Mouse (Mus musculus): ENCODE data around the gene Senp5. TPM values are rescaled to one million over a fixed set of nuclear protein-coding genes. Genes with fewer than 3 reads are reported as not detected.

The Senp5 gene
- polyA plus RNA-seq, 1 experiment from 2014 or later, result 5.5 TPM

GRCm38 (mm10) chr16:31935091-31935979 is 67.8 kb downstream of the Senp5 start:
- Histone ChIP-seq H3K27me3 (replicated peaks; ENCODE audit: insufficient read depth, low read length) (peaks cover 23% of the 10 kb centered on the region; the same call in 1 of the 2 replicates), H3K9ac (replicated peaks; ENCODE audit: low read depth) (no peak overlapping the region)

DNA sequence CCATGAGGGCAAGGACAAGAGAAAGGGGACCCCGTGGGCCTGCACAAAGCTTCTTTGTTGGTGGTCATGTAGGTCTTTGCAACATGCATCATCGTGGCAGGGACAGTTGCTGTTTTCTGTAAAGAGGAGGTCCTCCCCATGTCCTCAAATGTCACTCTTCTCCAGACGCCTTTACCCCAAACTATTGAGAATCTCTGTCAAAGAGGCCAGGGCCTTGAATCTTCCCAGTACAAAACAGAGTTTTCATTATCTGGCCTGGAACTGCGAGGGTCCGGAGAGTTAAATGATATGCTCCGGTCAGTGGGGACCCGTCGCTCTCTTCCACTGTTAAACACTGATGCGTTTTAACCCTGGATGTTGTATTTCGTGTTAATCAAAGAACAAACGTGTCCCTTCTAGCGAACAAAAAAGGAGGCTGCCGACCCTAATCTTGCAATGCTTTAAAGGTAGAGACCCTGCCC is 68.5 kb downstream of the Senp5 start:
- Histone ChIP-seq H3K36me3 (ENCODE audit: insufficient read depth, low read length) (no peaks in the 10 kb centered on the region), H3K27me3 (replicated peaks; ENCODE audit: insufficient read depth, low read length) (peaks cover 23% of the 10 kb centered on the region; the same call in 1 of the 2 replicates), H3K27ac (ENCODE audit: low read length) (no peak overlapping the region), H3K4me1 (ENCODE audit: insufficient read depth, low read depth, low read length) (peaks cover 11% of the 10 kb centered on the region; the same call in 1 of the 2 replicates), H3K9ac (replicated peaks; ENCODE audit: low read depth) (no peak overlapping the region), H3K4me2 (replicated peaks; ENCODE audit: low read depth, low read length) (peak overlapping the region; percentile 36; the same call in 1 of the 2 replicates), H3K4me3 (ENCODE audit: low read depth, low read length) (0 out of 2 replicates have a peak overlapping the region, but pooled peaks have one; percentile 14), H3K9me3 (ENCODE audit: low read length) (no peaks in the 10 kb centered on the region)
- ATAC-seq (no peak), DNase-seq (ENCODE audit: low spot score) (no peak)
- TF ChIP-seq EP300 (IDR thresholded peaks at IDR 0.05) (no peak), CTCF (IDR thresholded peaks at IDR 0.05) (no peak)
- WGBS, result 34% methylated on average over 13 of the region's 13 CpGs

More at GRCm38 (mm10) chr16:31935091-31935979, 67.8 kb downstream of the Senp5 start:
- WGBS, result 6% methylated on average over 36 of the region's 36 CpGs
- Histone ChIP-seq H3K9me3 (ENCODE audit: low read length) (no peaks in the 10 kb centered on the region), H3K4me3 (ENCODE audit: low read depth, low read length) (0 out of 2 replicates have a peak overlapping the region, but pooled peaks have one; percentile 14), H3K4me2 (replicated peaks; ENCODE audit: low read depth, low read length) (peak overlapping the region; percentile 36), H3K36me3 (ENCODE audit: insufficient read depth, low read length) (no peaks in the 10 kb centered on the region), H3K4me1 (ENCODE audit: insufficient read depth, low read depth, low read length) (peaks cover 11% of the 10 kb centered on the region; the same call in 1 of the 2 replicates), H3K27ac (ENCODE audit: low read length) (no peak overlapping the region)
- DNase-seq (ENCODE audit: low spot score) (peak; percentile 18), ATAC-seq (no peak)
- TF ChIP-seq EP300 (IDR thresholded peaks at IDR 0.05) (no peak), CTCF (IDR thresholded peaks at IDR 0.05) (no peak)

GRCm38 (mm10) chr16:31933751-31934549 is 69.1 kb downstream of the Senp5 start, which contains the start of gene Pigz:
Gene Pigz (plus strand): TSS chr16:31933851.
- peaks cover 23% of the 10 kb centered on the region; the same call in 1 of the 2 replicates for H3K27me3 ChIP-seq (replicated peaks; ENCODE audit: insufficient read depth, low read length)
- peak; percentile 33 for DNase-seq (ENCODE audit: low spot score)
- 11% methylated on average over 42 of the region's 42 CpGs for WGBS

DNA sequence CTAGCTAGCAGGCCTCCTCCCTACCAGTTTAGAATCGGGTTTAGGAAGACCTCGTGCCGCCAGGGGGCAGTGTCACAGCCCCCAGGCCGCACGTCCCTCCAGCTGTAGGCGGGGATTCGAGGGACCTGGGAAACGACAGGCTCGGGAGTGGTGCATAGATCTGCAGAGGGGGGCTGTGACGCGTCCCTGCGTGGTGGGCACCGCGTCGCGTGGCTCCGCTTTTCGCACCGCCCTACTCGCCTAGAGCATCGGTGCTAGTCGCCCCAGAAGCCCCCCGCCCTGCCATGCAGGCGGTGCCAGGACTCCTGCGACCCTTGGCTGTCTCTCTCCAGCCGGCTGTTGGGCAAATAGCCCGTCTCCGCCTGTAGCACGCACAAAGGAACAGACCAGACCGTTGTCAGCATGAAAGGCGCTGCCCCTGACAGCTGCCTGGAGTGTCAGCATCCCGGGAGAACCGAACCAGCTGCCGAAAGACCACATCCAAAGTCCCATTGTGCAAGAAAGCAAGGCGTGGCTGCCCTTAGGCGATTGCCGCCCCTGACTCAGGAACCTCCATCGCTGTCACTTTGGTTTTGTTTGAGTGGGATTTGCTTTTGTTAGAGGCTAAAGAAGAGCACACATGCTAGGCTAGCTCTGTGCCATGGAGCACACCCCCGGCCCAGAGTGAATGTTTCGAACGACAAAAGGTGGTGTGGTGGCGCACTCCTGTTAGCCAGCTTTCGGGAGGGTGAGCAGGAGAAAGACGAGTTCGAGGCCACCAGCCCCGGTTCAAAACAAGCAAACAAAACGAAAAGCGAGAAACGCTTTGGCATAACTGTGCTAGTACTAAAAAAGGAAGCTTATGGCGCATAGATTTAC is 70.0 kb downstream of the Senp5 start:
- peaks cover 11% of the 10 kb centered on the region; the same call in 1 of the 2 replicates for H3K4me1 ChIP-seq (ENCODE audit: insufficient read depth, low read depth, low read length)
- ATAC-seq (peak; percentile 95), DNase-seq (ENCODE audit: low spot score) (peak; percentile 96)
- H3K27me3 ChIP-seq (replicated peaks; ENCODE audit: insufficient read depth, low read length), result peaks cover 23% of the 10 kb centered on the region; the same call in 1 of the 2 replicates
- H3K27ac ChIP-seq (ENCODE audit: low read length), result peak overlapping the region; percentile 51; the same call in 1 of the 2 replicates
- H3K9ac ChIP-seq (replicated peaks; ENCODE audit: low read depth), result peak overlapping the region; percentile 32
- under 1% methylated on average over 50 of the region's 50 CpGs for WGBS
- TF ChIP-seq CTCF (IDR thresholded peaks at IDR 0.05) (peak; percentile 92), EP300 (IDR thresholded peaks at IDR 0.05) (no peak)
- peak overlapping the region; percentile 51 for H3K4me3 ChIP-seq (ENCODE audit: low read depth, low read length)
- H3K4me2 ChIP-seq (replicated peaks; ENCODE audit: low read depth, low read length), result peak overlapping the region; percentile 94
- H3K9me3 ChIP-seq (ENCODE audit: low read length), result no peaks in the 10 kb centered on the region
- no peaks in the 10 kb centered on the region for H3K36me3 ChIP-seq (ENCODE audit: insufficient read depth, low read length)

More at GRCm38 (mm10) chr16:31933751-31934549, 69.1 kb downstream of the Senp5 start, which contains the start of gene Pigz:
- H3K9me3 ChIP-seq (ENCODE audit: low read length), result no peaks in the 10 kb centered on the region
- peaks cover 11% of the 10 kb centered on the region; the same call in 1 of the 2 replicates for H3K4me1 ChIP-seq (ENCODE audit: insufficient read depth, low read depth, low read length)
- H3K4me3 ChIP-seq (ENCODE audit: low read depth, low read length), result peak within 1 kb of the TSS; percentile 51
- ATAC-seq, result no peak
- H3K36me3 ChIP-seq (ENCODE audit: insufficient read depth, low read length), result no peaks in the 10 kb centered on the region
- peak within 1 kb of the TSS; percentile 94 for H3K4me2 ChIP-seq (replicated peaks; ENCODE audit: low read depth, low read length)
- peak within 1 kb of the TSS; percentile 51; the same call in 1 of the 2 replicates for H3K27ac ChIP-seq (ENCODE audit: low read length)
- TF ChIP-seq EP300 (IDR thresholded peaks at IDR 0.05) (no peak), CTCF (IDR thresholded peaks at IDR 0.05) (no peak)
- H3K9ac ChIP-seq (replicated peaks; ENCODE audit: low read depth), result peak within 1 kb of the TSS; percentile 32

DNA sequence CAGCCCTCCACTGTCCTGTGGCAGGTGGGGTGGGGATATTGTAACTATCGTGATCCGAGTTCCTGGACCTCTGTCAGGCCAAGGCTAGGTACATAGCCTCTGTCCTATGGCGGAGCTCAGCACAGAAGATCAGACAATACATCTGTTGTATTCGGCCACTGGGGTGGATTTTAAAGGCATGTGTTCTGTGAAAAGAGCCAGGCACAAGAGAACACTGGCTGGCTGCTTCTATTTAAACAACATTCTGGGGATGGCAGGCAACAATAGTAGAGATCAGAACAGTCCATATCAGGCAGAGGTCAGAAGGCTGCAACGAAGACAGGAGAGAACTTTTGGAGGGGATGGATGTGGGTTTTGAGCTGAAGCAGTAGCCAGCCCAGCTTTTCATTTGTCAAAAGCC is 70.8 kb downstream of the Senp5 start:
- Histone ChIP-seq H3K9ac (replicated peaks; ENCODE audit: low read depth) (no peak overlapping the region), H3K4me2 (replicated peaks; ENCODE audit: low read depth, low read length) (no peak overlapping the region), H3K4me1 (ENCODE audit: insufficient read depth, low read depth, low read length) (peaks cover 11% of the 10 kb centered on the region; the same call in 1 of the 2 replicates), H3K27me3 (replicated peaks; ENCODE audit: insufficient read depth, low read length) (peaks cover 23% of the 10 kb centered on the region; the same call in 1 of the 2 replicates), H3K36me3 (ENCODE audit: insufficient read depth, low read length) (no peaks in the 10 kb centered on the region), H3K27ac (ENCODE audit: low read length) (no peak overlapping the region), H3K9me3 (ENCODE audit: low read length) (no peaks in the 10 kb centered on the region), H3K4me3 (ENCODE audit: low read depth, low read length) (no peak overlapping the region)
- no peak for TF ChIP-seq CTCF (IDR thresholded peaks at IDR 0.05)
- TF ChIP-seq EP300 (IDR thresholded peaks at IDR 0.05), result no peak
- WGBS, result 54% methylated on average over 5 of the region's 5 CpGs
- DNase-seq (ENCODE audit: low spot score) (peak; percentile 10), ATAC-seq (no peak)

All from lung, postnatal 0 days (tissue).